Mouse (Mus musculus): ENCODE measurements around the gene Olfr951. TPM values are rescaled to one million over a fixed set of nuclear protein-coding genes. Genes with fewer than 3 reads are reported as not detected.

Olfr951 gene
- polyA plus RNA-seq (2014; fragmentation: Nextera tagmentation; extraction: Ambion mirVana) = not detected in 2 replicates

GRCm38 (mm10) chr9:39387110-39387509, at the start of gene Olfr951:
Gene Olfr951 (plus strand): TSS chr9:39387410.
- ATAC-seq (ENCODE audit: insufficient number of reproducible peaks, insufficient read depth, low FRiP score, low read depth) = no peak

GRCm38 (mm10) chr9:39427048-39427447, 39.8 kb downstream of the Olfr951 start, which contains the start of gene Olfr952:
Gene Olfr952 (minus strand): TSS chr9:39427148.
- no peak within 1 kb of the TSS for H3K4me3 ChIP-seq (ENCODE audit: low read depth, low read length)
- no peaks in the 10 kb centered on the region for H3K36me3 ChIP-seq (ENCODE audit: control insufficient read depth, insufficient read depth, low read length)
- H3K4me1 ChIP-seq (ENCODE audit: control insufficient read depth, insufficient read depth, low read length) = no peaks in the 10 kb centered on the region
- no peaks in the 10 kb centered on the region for H3K9me3 ChIP-seq (ENCODE audit: control insufficient read depth, low read depth, low read length)
- H3K27me3 ChIP-seq (ENCODE audit: control insufficient read depth, insufficient read depth, low read length) = no peaks in the 10 kb centered on the region
- no peak within 1 kb of the TSS for H3K9ac ChIP-seq (replicated peaks; ENCODE audit: low read depth, low read length)
- no peak within 1 kb of the TSS for H3K4me2 ChIP-seq (replicated peaks; ENCODE audit: low read depth, low read length)
- no peak within 1 kb of the TSS for H3K27ac ChIP-seq (ENCODE audit: low read length)
- ATAC-seq (ENCODE audit: insufficient number of reproducible peaks, insufficient read depth, low FRiP score, low read depth) = no peak

More at GRCm38 (mm10) chr9:39387110-39387509, at the start of gene Olfr951:
- Histone ChIP-seq H3K4me1 (ENCODE audit: control insufficient read depth, insufficient read depth, low read length) (no peaks in the 10 kb centered on the region), H3K27ac (ENCODE audit: low read length) (no peak within 1 kb of the TSS), H3K27me3 (ENCODE audit: control insufficient read depth, insufficient read depth, low read length) (no peaks in the 10 kb centered on the region), H3K9me3 (ENCODE audit: control insufficient read depth, low read depth, low read length) (no peaks in the 10 kb centered on the region), H3K9ac (replicated peaks; ENCODE audit: low read depth, low read length) (no peak within 1 kb of the TSS), H3K36me3 (ENCODE audit: control insufficient read depth, insufficient read depth, low read length) (no peaks in the 10 kb centered on the region), H3K4me3 (ENCODE audit: low read depth, low read length) (no peak within 1 kb of the TSS), H3K4me2 (replicated peaks; ENCODE audit: low read depth, low read length) (no peak within 1 kb of the TSS)
- 95% methylated on average over 2 of the region's 2 CpGs for WGBS

Other genes starting within 250 kb of the Olfr951 start
- not detected in 2 replicates for gene Olfr943, start 221.1 kb upstream of the Olfr951 start, polyA plus RNA-seq (2014; fragmentation: Nextera tagmentation; extraction: Ambion mirVana)
- gene Olfr944, start 185.5 kb upstream of the Olfr951 start, polyA plus RNA-seq (2014; fragmentation: Nextera tagmentation; extraction: Ambion mirVana) = not detected in 2 replicates
- not detected in 2 replicates for gene Olfr1537, start 137.4 kb upstream of the Olfr951 start, polyA plus RNA-seq (2014; fragmentation: Nextera tagmentation; extraction: Ambion mirVana)
- not detected in 2 replicates for gene Olfr945, start 110.6 kb upstream of the Olfr951 start, polyA plus RNA-seq (2014; fragmentation: Nextera tagmentation; extraction: Ambion mirVana)
- gene Olfr948, start 61.4 kb upstream of the Olfr951 start, polyA plus RNA-seq (2014; fragmentation: Nextera tagmentation; extraction: Ambion mirVana) = not detected in 2 replicates
- gene Olfr952, start 39.7 kb downstream of the Olfr951 start, polyA plus RNA-seq (2014; fragmentation: Nextera tagmentation; extraction: Ambion mirVana) = not detected in 2 replicates
- gene Olfr954, start 69.3 kb downstream of the Olfr951 start, polyA plus RNA-seq (2014; fragmentation: Nextera tagmentation; extraction: Ambion mirVana) = not detected in 2 replicates
- not detected in 2 replicates for gene Olfr955, start 84.5 kb downstream of the Olfr951 start, polyA plus RNA-seq (2014; fragmentation: Nextera tagmentation; extraction: Ambion mirVana)
- not detected in 2 replicates for gene Olfr44, start 106.6 kb downstream of the Olfr951 start, polyA plus RNA-seq (2014; fragmentation: Nextera tagmentation; extraction: Ambion mirVana)
- not detected in 2 replicates for gene Olfr957, start 128.4 kb downstream of the Olfr951 start, polyA plus RNA-seq (2014; fragmentation: Nextera tagmentation; extraction: Ambion mirVana)
- gene Olfr958, start 166.6 kb downstream of the Olfr951 start, polyA plus RNA-seq (2014; fragmentation: Nextera tagmentation; extraction: Ambion mirVana) = not detected in 2 replicates
- gene Olfr959, start 188.2 kb downstream of the Olfr951 start, polyA plus RNA-seq (2014; fragmentation: Nextera tagmentation; extraction: Ambion mirVana) = not detected in 2 replicates
- gene AW551984, start 217.0 kb downstream of the Olfr951 start, polyA plus RNA-seq (2014; fragmentation: Nextera tagmentation; extraction: Ambion mirVana) = 34.6 and 39.9 TPM in 2 replicates
- not detected in 2 replicates for gene Olfr148, start 223.2 kb downstream of the Olfr951 start, polyA plus RNA-seq (2014; fragmentation: Nextera tagmentation; extraction: Ambion mirVana)
- gene Olfr960, start 234.0 kb downstream of the Olfr951 start, polyA plus RNA-seq (2014; fragmentation: Nextera tagmentation; extraction: Ambion mirVana) = not detected in 2 replicates

All from stomach, embryonic 14.5 days (tissue).